In genomic region chr16:73279951-73280350, GRCm38 (mm10) we compare ENCODE assay signal across 25 mouse cellular contexts.
DNase-seq lines count a peak whose midpoint lies in the region; ATAC-seq and TF ChIP-seq lines count a peak whose summit lies in the region.
"Had no signal": no experiment of that assay in that cellular context is flagged by ENCODE, and none has a peak within 500 bp of the region (broad histone marks: within the 10 kb centered on the region; RNA-seq: fewer than 3 reads in every experiment).

No protein-coding gene starts in this region.

- WGBS in intestine, embryonic 14.5 days, result 53% methylated on average over 11 of the region's 11 CpGs
- WGBS in intestine, embryonic 15.5 days, result 53% methylated on average over 11 of the region's 11 CpGs
- WGBS in limb, embryonic 14.5 days, result 25% methylated on average over 11 of the region's 11 CpGs
- WGBS in thymus, adult 2 months, result 88% methylated on average over 11 of the region's 11 CpGs

- no peaks in the 10 kb centered on the region for H3K9me3 ChIP-seq in intestine, embryonic 14.5 days (ENCODE audit: control insufficient read depth, low read length)
- no peaks in the 10 kb centered on the region for H3K9me3 ChIP-seq in intestine, embryonic 15.5 days
- H3K9me3 ChIP-seq in limb, embryonic 14.5 days (ENCODE audit: control insufficient read depth, low read length), result no peaks in the 10 kb centered on the region
- H3K9me3 ChIP-seq: forebrain, embryonic 12.5 days; heart, embryonic 10.5 days; midbrain, embryonic 12.5 days had no signal

- DNase-seq in intestine, embryonic 14.5 days (ENCODE audit: low spot score), result peak; percentile 51
- peak; percentile 29 for DNase-seq in embryo, embryonic 10 days (ENCODE audit: low spot score)
- peak; percentile 20 for DNase-seq in embryo, embryonic 11.5 days (ENCODE audit: low read depth, low spot score)
- DNase-seq in limb, embryonic 14.5 days (ENCODE audit: low spot score), result no peak
- DNase-seq in thymus, postnatal 10 days (ENCODE audit: low spot score in 2 of 2), result no peak
- DNase-seq in thymus, adult 2 months, result no peak
- DNase-seq in left cerebral cortex, postnatal 36 days (ENCODE audit: low spot score in 2 of 2), result no peak
- DNase-seq: adrenal gland, postnatal 36 days; cerebellum, adult 9-10 months; gastrocnemius, postnatal 36 days; heart, postnatal 14 days; lung, embryonic 14.5 days; lung, postnatal 4 days; right cerebral cortex, postnatal 4 days; thymus, postnatal 36 days had no signal

- no peak for TF ChIP-seq POLR2A in limb, embryonic 14.5 days (IDR thresholded peaks at IDR 0.05; ENCODE audit: borderline replicate concordance, extremely low read depth, insufficient read depth, insufficient read length)
- no peak for TF ChIP-seq POLR2A in thymus, adult 2 months (IDR thresholded peaks at IDR 0.05; ENCODE audit: control insufficient read depth, extremely low read depth, insufficient read depth, low read length, poor library complexity)

- peak overlapping the region; percentile 18; the same call in 1 of the 2 replicates for H3K4me2 ChIP-seq in intestine, embryonic 14.5 days (ENCODE audit: low read length)
- no peak overlapping the region for H3K4me2 ChIP-seq in intestine, embryonic 15.5 days (replicated peaks)
- H3K4me2 ChIP-seq in limb, embryonic 14.5 days (replicated peaks; ENCODE audit: low read depth, low read length, severe bottlenecking), result 0 out of 2 replicates have a peak overlapping the region, but pooled peaks have one; percentile 13
- H3K4me2 ChIP-seq: forebrain, embryonic 12.5 days; liver, embryonic 11.5 days; lung, embryonic 14.5 days; midbrain, embryonic 12.5 days had no signal

- no peak for TF ChIP-seq CTCF in thymus, adult 2 months (IDR thresholded peaks at IDR 0.05; ENCODE audit: borderline replicate concordance, control insufficient read depth, extremely low read depth, insufficient read depth, low read length, poor library complexity)

- no peak overlapping the region for H3K9ac ChIP-seq in intestine, embryonic 14.5 days (ENCODE audit: low read length)
- H3K9ac ChIP-seq in intestine, embryonic 15.5 days, result no peak overlapping the region
- H3K9ac ChIP-seq in limb, embryonic 14.5 days (ENCODE audit: low read depth, low read length, severe bottlenecking), result no peak overlapping the region
- H3K9ac ChIP-seq: forebrain, embryonic 12.5 days; lung, embryonic 14.5 days; midbrain, embryonic 12.5 days had no signal

- intact Hi-C loops in left cerebral cortex, postnatal 36 days (cut with DNase I), result no loop called here

- no peak overlapping the region for H3K27ac ChIP-seq in intestine, embryonic 14.5 days (ENCODE audit: low read depth)
- H3K27ac ChIP-seq in intestine, embryonic 15.5 days, result no peak overlapping the region
- no peak overlapping the region for H3K27ac ChIP-seq in limb, embryonic 14.5 days (replicated peaks; ENCODE audit: low read depth, low read length)
- no peak overlapping the region for H3K27ac ChIP-seq in thymus, adult 2 months (ENCODE audit: control insufficient read depth, insufficient read depth, low read length)
- H3K27ac ChIP-seq: forebrain, embryonic 12.5 days; heart, embryonic 10.5 days; left cerebral cortex, adult 2 months; midbrain, embryonic 12.5 days had no signal

- no peak for ATAC-seq in intestine, embryonic 14.5 days (replicated peaks; ENCODE audit: low FRiP score, low TSS enrichment, low read depth)
- ATAC-seq in intestine, embryonic 15.5 days, result no peak
- ATAC-seq in limb, embryonic 14.5 days (ENCODE audit: low FRiP score, low read depth), result no peak
- ATAC-seq: activated CD4-positive, CD25-positive, alpha-beta regulatory T cell, adult 4 months; intestine, embryonic 16.5 days; Patski had no signal

- no peaks in the 10 kb centered on the region for H3K36me3 ChIP-seq in intestine, embryonic 14.5 days (ENCODE audit: control insufficient read depth, insufficient read depth, low read length)
- no peaks in the 10 kb centered on the region for H3K36me3 ChIP-seq in intestine, embryonic 15.5 days
- no peaks in the 10 kb centered on the region for H3K36me3 ChIP-seq in limb, embryonic 14.5 days (ENCODE audit: control insufficient read depth, insufficient read depth, low read length)
- no peaks in the 10 kb centered on the region for H3K36me3 ChIP-seq in thymus, adult 2 months (ENCODE audit: control insufficient read depth, insufficient read depth, low read length)
- H3K36me3 ChIP-seq: forebrain, embryonic 12.5 days; heart, embryonic 10.5 days; midbrain, embryonic 12.5 days had no signal

- no peak overlapping the region for H3K4me3 ChIP-seq in intestine, embryonic 14.5 days (ENCODE audit: low read depth, low read length)
- no peak overlapping the region for H3K4me3 ChIP-seq in intestine, embryonic 15.5 days (replicated peaks)
- no peak overlapping the region for H3K4me3 ChIP-seq in limb, embryonic 14.5 days (replicated peaks; ENCODE audit: low read length)
- no peak overlapping the region for H3K4me3 ChIP-seq in thymus, adult 2 months (ENCODE audit: control insufficient read depth, insufficient read depth, low read length)
- H3K4me3 ChIP-seq: forebrain, embryonic 12.5 days; heart, embryonic 10.5 days; left cerebral cortex, adult 2 months; midbrain, embryonic 12.5 days; myocyte had no signal

- no peaks in the 10 kb centered on the region for H3K27me3 ChIP-seq in intestine, embryonic 14.5 days (replicated peaks; ENCODE audit: control insufficient read depth, insufficient read depth, low read length)
- H3K27me3 ChIP-seq in intestine, embryonic 15.5 days (replicated peaks), result no peaks in the 10 kb centered on the region
- H3K27me3 ChIP-seq in limb, embryonic 14.5 days (ENCODE audit: control insufficient read depth, insufficient read depth, low read length), result no peaks in the 10 kb centered on the region
- no peaks in the 10 kb centered on the region for H3K27me3 ChIP-seq in thymus, adult 2 months (ENCODE audit: control insufficient read depth, insufficient read depth, low read length)
- H3K27me3 ChIP-seq: forebrain, embryonic 12.5 days; midbrain, embryonic 12.5 days; Patski had no signal

- peaks cover 4% of the 10 kb centered on the region; the same call in 1 of the 2 replicates for H3K4me1 ChIP-seq in intestine, embryonic 14.5 days (replicated peaks; ENCODE audit: control insufficient read depth, insufficient read depth, low read length)
- H3K4me1 ChIP-seq in intestine, embryonic 15.5 days (replicated peaks), result no peaks in the 10 kb centered on the region
- H3K4me1 ChIP-seq in limb, embryonic 14.5 days (ENCODE audit: control insufficient read depth, insufficient read depth, low read length), result peaks cover 5% of the 10 kb centered on the region; the same call in 1 of the 2 replicates
- no peaks in the 10 kb centered on the region for H3K4me1 ChIP-seq in thymus, adult 2 months (replicated peaks; ENCODE audit: control insufficient read depth, insufficient read depth, low read length)
- H3K4me1 ChIP-seq: forebrain, embryonic 12.5 days; heart, embryonic 10.5 days; midbrain, embryonic 12.5 days had no signal

Comparison
In these comparisons a context has a peak if more than half of its experiments do, and no peak if none do; other contexts are left out.
1. DNase-seq: peak in intestine, embryonic 14.5 days (single experiment), embryo, embryonic 10 days (single experiment) and embryo, embryonic 11.5 days (single experiment); none in limb, embryonic 14.5 days (single experiment), thymus, postnatal 10 days (0 of 2), thymus, adult 2 months (single experiment) and left cerebral cortex, postnatal 36 days (0 of 2).